Mouse (Mus musculus): ENCODE measurements at regions not wholly inside any gene's neighbourhood (a gene's known extent, or its start where the extent isn't known, plus 50 kb on each side); places are given as distances from the start of the nearest gene placed in this dataset.

GRCm38 (mm10) chr10:67607297-67608032, 58.7 kb upstream of the Ado start:
- no peak for DNase-seq (ENCODE audit: low read depth, low spot score)

GRCm38 (mm10) chr10:67606739-67607138, 58.0 kb upstream of the Ado start:
- DNase-seq (ENCODE audit: low read depth, low spot score) = no peak

- DNase-seq (ENCODE audit: low read depth, low spot score) = peak; percentile 12
Observed at GRCm38 (mm10) chr10:67599390-67599789, 50.6 kb upstream of the Ado start.

- DNase-seq (ENCODE audit: low read depth, low spot score) = no peak
Observed at GRCm38 (mm10) chr10:67598590-67599047, 49.9 kb upstream of the Ado start.

Data from ES-CJ7 (cell line).